Mouse (Mus musculus): ENCODE data around the gene Fpgs.

GRCm38 (mm10) chr2:32684681-32685428, 19.1 kb downstream of the Fpgs start:
- TF ChIP-seq POLR2A (IDR thresholded peaks at IDR 0.05; ENCODE audit: insufficient read length, low read depth) (no peak), MYOD1 (IDR thresholded peaks at IDR 0.05; ENCODE audit: control insufficient read depth in 1 of 3, insufficient read length in 2 of 3, low read depth in 2 of 3) (no peak)
